Mouse (Mus musculus): Measurements from ENCODE around the gene Zfp217. TPM values are rescaled to one million over a fixed set of nuclear protein-coding genes. Genes with fewer than 3 reads are reported as not detected.

Zfp217 gene
- polyA plus RNA-seq, 1 experiment, result not detected

DNA sequence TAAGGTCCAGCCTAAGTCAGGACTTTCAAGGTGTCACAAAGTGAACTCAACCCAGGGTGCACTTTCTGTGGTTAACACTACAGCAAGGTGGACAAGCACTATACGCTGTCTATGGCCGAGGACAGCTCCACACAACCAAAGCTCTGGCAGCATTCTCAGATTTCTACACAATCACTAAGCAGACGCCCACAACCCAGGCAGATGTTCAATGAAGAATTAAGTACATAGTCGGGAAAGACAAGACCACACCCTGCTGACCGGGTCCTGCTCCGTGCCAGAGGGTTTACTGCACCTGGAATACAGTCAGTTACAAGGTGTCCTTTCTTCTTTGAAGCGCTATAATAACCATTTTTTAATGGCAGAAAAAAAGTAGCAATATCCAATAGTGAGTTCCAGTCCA lies 25.7 kb downstream of the Zfp217 start:
- Histone ChIP-seq H3K4me3 (ENCODE audit: insufficient read depth, low read depth, low read length) (no peak overlapping the region), H3K4me1 (ENCODE audit: control insufficient read depth, insufficient read depth, low read length) (no peaks in the 10 kb centered on the region), H3K27ac (ENCODE audit: insufficient read depth, low read depth, low read length) (no peak overlapping the region)
- TF ChIP-seq CTCF (IDR thresholded peaks at IDR 0.05; ENCODE audit: insufficient read depth, low read depth, low read length), result no peak
- TF ChIP-seq POLR2A (IDR thresholded peaks at IDR 0.05; ENCODE audit: insufficient read depth, low read depth, low read length), result no peak
- WGBS, result 90% methylated on average over 7 of the region's 7 CpGs

DNA sequence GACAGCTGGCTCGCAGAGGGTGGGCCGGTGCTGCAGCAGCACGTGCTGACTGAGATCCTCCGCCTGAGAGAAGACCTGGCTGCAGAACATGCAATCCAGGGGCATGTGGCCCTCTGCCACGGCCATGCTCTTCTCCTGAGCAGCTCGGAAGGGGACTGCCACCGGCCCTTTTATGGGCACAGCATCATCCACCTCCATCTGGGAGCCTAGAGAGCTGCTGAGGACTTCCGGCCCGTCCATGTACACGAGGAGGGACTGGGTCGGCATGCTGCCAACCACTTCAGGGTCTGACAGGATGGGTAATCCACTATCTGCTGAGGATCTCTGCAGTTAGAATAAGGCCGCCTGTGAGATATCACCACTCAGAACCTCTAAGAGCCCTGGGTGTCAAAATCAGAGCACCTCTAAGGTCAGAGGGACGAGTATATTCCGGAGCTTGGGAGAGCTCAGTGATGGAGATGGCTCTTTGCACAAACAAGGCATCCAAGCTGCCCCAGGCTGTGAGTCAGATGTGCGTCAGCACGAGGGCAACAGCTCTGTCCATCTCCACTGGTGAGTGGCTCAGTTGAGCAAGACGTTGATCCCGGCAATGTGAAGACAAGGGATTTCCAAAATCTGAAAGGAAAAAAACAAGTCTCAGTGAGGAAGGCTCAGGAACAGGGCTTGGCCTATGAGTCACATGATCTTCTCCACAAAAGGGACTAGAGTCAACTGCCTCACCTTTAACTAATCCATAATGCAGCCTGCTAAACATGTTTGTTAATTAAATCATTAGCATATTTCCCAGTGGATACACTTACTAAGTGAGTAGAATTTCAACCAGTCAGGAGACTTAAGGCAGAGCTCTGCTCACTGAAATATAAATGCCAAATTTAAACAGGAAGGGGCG lies 27.5 kb downstream of the Zfp217 start:
- WGBS, result 91% methylated on average over 19 of the region's 19 CpGs
- Histone ChIP-seq H3K4me3 (ENCODE audit: insufficient read depth, low read depth, low read length) (no peak overlapping the region), H3K4me1 (ENCODE audit: control insufficient read depth, insufficient read depth, low read length) (no peaks in the 10 kb centered on the region), H3K27ac (ENCODE audit: insufficient read depth, low read depth, low read length) (no peak overlapping the region)
- no peak for TF ChIP-seq CTCF (IDR thresholded peaks at IDR 0.05; ENCODE audit: insufficient read depth, low read depth, low read length)
- no peak for TF ChIP-seq POLR2A (IDR thresholded peaks at IDR 0.05; ENCODE audit: insufficient read depth, low read depth, low read length)

DNA sequence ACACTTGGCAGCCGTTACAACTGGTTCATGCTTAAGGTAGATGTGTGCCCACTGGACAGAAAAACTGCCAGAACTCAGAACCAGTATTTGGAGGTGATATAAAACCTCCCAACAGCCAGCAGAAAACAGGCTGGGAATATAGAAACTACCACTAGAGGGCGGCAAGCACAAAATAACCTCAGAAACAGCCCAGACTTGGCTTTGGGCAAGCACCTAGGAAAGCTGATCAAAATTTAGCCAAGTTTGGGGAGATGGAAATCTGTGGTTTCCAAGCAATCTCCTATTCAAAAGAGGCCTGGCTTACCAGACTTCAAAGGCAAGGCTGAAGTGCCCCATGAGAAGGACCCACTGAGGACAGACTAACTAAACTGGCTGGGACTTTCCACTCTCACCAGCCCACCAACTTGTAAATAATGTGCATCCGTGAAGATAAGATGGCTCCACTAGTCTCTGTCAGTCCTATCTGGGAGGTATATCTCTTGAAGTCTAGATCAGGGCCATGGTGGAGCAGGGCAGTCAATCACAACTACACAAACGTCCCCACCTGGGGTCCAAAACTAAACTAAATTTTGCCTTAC lies 31.1 kb downstream of the Zfp217 start:
- Histone ChIP-seq H3K4me1 (ENCODE audit: control insufficient read depth, insufficient read depth, low read length) (no peaks in the 10 kb centered on the region), H3K27ac (ENCODE audit: insufficient read depth, low read depth, low read length) (no peak overlapping the region), H3K4me3 (ENCODE audit: insufficient read depth, low read depth, low read length) (no peak overlapping the region)
- WGBS, result 40% methylated on average over 4 of the region's 4 CpGs
- TF ChIP-seq POLR2A (IDR thresholded peaks at IDR 0.05; ENCODE audit: insufficient read depth, low read depth, low read length) (no peak), CTCF (IDR thresholded peaks at IDR 0.05; ENCODE audit: insufficient read depth, low read depth, low read length) (no peak)

DNA sequence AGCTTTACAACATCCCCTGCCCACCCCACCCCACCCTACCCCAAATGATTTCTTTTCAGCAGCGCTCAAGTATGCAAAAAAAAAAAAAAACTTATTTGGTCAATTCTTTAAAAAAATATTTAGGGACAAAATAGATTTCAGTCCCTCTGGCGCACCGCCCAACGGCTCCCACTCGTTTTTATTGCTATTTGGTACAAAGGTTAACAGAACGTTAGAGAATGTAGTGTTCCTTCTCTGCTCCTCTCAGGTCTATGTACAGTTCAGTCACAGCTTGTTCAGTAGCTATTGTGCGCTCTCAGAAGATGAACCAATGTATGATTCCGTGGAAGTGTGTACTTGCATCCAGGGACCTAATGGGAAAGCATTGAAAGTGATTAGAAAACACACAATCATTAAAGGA lies 37.6 kb downstream of the Zfp217 start:
- no peaks in the 10 kb centered on the region for H3K4me1 ChIP-seq (ENCODE audit: control insufficient read depth, insufficient read depth, low read length)
- TF ChIP-seq POLR2A (IDR thresholded peaks at IDR 0.05; ENCODE audit: insufficient read depth, low read depth, low read length) (no peak), CTCF (IDR thresholded peaks at IDR 0.05; ENCODE audit: insufficient read depth, low read depth, low read length) (no peak)
- no peak overlapping the region for H3K27ac ChIP-seq (ENCODE audit: insufficient read depth, low read depth, low read length)
- 85% methylated on average over 8 of the region's 8 CpGs for whole genome bisulfite sequencing
- no peak overlapping the region for H3K4me3 ChIP-seq (ENCODE audit: insufficient read depth, low read depth, low read length)

DNA sequence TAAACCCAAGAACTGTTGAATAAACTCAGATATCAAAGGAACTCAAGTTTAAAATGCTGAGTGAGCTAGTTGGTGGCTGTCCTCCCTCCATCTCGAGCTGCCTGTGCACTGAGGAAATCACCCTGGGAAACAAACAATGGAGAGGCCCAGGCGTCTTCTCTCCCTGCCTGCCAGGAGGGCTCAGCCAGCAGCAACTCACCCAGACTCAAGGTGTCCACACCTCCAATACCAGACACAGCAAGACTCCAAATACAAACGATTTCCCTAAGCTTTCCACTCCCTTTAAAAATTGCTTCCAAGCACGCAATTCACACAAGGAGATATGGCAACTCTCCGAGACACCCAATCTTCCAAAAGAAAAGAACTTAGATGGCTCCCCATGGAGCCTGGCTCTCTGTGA lies 38.4 kb downstream of the Zfp217 start:
- Histone ChIP-seq H3K4me1 (ENCODE audit: control insufficient read depth, insufficient read depth, low read length) (no peaks in the 10 kb centered on the region), H3K4me3 (ENCODE audit: insufficient read depth, low read depth, low read length) (no peak overlapping the region), H3K27ac (ENCODE audit: insufficient read depth, low read depth, low read length) (no peak overlapping the region)
- WGBS, result 66% methylated on average over 5 of the region's 5 CpGs
- TF ChIP-seq POLR2A (IDR thresholded peaks at IDR 0.05; ENCODE audit: insufficient read depth, low read depth, low read length), result no peak
- TF ChIP-seq CTCF (IDR thresholded peaks at IDR 0.05; ENCODE audit: insufficient read depth, low read depth, low read length), result no peak

DNA sequence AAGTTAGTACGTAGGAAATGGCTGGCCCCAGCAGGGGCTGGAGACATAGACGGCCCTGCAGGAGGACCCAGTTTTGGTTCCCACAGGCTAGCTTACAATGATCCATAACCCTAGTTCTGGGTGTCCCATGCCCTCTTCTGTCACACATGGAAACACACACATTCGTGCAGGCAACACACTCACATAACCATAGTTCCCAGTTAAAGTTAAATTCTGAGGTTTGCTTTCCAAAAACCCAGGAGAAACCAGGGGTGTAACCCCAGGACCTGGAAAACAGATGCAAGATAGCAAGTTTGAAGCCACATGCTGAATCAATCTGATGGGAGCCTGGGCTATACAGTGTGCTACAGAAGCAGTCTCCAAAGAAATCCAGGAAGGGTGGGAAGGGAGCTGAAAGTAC lies 40.1 kb downstream of the Zfp217 start:
- Histone ChIP-seq H3K27ac (ENCODE audit: insufficient read depth, low read depth, low read length) (no peak overlapping the region), H3K4me3 (ENCODE audit: insufficient read depth, low read depth, low read length) (no peak overlapping the region), H3K4me1 (ENCODE audit: control insufficient read depth, insufficient read depth, low read length) (no peaks in the 10 kb centered on the region)
- WGBS, result 89% methylated on average over 3 of the region's 3 CpGs
- no peak for TF ChIP-seq CTCF (IDR thresholded peaks at IDR 0.05; ENCODE audit: insufficient read depth, low read depth, low read length)
- TF ChIP-seq POLR2A (IDR thresholded peaks at IDR 0.05; ENCODE audit: insufficient read depth, low read depth, low read length), result no peak

DNA sequence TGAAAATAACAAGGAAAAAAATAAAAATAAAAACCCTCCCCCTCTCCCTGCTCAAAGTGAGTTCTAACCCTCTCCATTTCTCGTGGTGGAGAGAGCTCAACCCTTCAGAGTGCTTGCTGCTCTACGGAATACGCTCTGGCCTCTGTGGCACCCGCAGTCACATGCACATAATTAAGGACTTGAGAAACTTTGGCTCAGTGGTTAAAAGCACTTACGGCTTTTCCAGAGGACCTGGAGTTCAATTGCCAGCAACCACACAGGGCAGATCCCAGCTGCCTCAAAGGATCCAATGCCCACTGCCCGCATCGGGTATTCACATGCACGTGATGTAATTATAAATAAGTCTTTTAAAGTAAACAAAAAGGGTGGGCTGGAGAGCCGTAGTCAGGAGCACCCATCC lies 41.9 kb downstream of the Zfp217 start:
- no peak overlapping the region for H3K4me3 ChIP-seq (ENCODE audit: insufficient read depth, low read depth, low read length)
- H3K4me1 ChIP-seq (ENCODE audit: control insufficient read depth, insufficient read depth, low read length), result no peaks in the 10 kb centered on the region
- no peak for TF ChIP-seq POLR2A (IDR thresholded peaks at IDR 0.05; ENCODE audit: insufficient read depth, low read depth, low read length)
- no peak for TF ChIP-seq CTCF (IDR thresholded peaks at IDR 0.05; ENCODE audit: insufficient read depth, low read depth, low read length)
- WGBS, result 49% methylated on average over 9 of the region's 9 CpGs
- no peak overlapping the region for H3K27ac ChIP-seq (ENCODE audit: insufficient read depth, low read depth, low read length)

DNA sequence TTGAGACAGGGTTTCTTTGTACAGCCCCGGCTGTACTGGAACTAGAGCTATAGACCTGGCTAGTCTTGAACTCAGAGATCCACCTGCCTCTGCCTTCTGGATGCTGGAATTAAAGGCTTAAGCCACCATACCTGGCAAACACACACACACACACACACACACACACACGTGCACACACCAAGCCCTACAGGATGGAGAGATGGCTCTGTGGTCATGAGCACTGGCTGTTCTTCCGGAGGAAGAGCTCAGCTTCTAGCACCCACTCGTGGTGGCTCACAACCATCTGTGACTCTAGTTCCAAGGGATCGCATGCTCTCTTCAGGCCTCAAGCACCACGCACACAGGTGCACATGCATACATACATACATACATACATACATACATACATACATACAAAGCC lies 43.5 kb downstream of the Zfp217 start:
- TF ChIP-seq CTCF (IDR thresholded peaks at IDR 0.05; ENCODE audit: insufficient read depth, low read depth, low read length), result no peak
- TF ChIP-seq POLR2A (IDR thresholded peaks at IDR 0.05; ENCODE audit: insufficient read depth, low read depth, low read length), result no peak
- WGBS, result 89% methylated on average over 6 of the region's 6 CpGs
- Histone ChIP-seq H3K4me1 (ENCODE audit: control insufficient read depth, insufficient read depth, low read length) (no peaks in the 10 kb centered on the region), H3K4me3 (ENCODE audit: insufficient read depth, low read depth, low read length) (no peak overlapping the region), H3K27ac (ENCODE audit: insufficient read depth, low read depth, low read length) (no peak overlapping the region)

DNA sequence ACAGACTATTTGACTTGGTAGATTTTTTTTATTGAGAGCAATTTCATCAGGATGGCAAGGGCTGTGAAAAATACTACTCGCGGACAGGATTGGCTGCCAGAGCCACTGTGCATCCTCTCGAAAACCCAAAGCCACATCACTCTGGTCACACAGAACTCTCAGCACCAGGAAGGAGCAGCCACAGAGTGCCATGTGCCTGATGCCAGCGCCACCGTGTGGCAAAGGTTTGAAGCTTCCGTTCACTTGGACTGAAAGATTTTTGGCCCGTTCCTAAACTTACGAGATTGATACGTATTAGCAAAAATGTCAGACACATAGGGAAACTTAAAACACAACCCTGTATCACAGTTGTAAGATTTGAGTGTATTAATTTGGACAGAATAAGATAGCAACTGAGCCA lies 44.1 kb downstream of the Zfp217 start:
- H3K4me1 ChIP-seq (ENCODE audit: control insufficient read depth, insufficient read depth, low read length), result no peaks in the 10 kb centered on the region
- WGBS, result 47% methylated on average over 9 of the region's 9 CpGs
- no peak overlapping the region for H3K4me3 ChIP-seq (ENCODE audit: insufficient read depth, low read depth, low read length)
- TF ChIP-seq CTCF (IDR thresholded peaks at IDR 0.05; ENCODE audit: insufficient read depth, low read depth, low read length) (peak; percentile 58; the same call in 1 of the 2 replicates), POLR2A (IDR thresholded peaks at IDR 0.05; ENCODE audit: insufficient read depth, low read depth, low read length) (no peak)
- H3K27ac ChIP-seq (ENCODE audit: insufficient read depth, low read depth, low read length), result no peak overlapping the region
